Mouse (Mus musculus): ENCODE measurements at regions not wholly inside any gene's neighbourhood (a gene's known extent, or its start where the extent isn't known, plus 50 kb on each side); places are given as distances from the start of the nearest gene placed in this dataset.
"Not testable (repeated sequence)": the region's sequence is repeated elsewhere in the genome, so short reads cannot be mapped to it uniquely, and the experiment has no call there.

DNA sequence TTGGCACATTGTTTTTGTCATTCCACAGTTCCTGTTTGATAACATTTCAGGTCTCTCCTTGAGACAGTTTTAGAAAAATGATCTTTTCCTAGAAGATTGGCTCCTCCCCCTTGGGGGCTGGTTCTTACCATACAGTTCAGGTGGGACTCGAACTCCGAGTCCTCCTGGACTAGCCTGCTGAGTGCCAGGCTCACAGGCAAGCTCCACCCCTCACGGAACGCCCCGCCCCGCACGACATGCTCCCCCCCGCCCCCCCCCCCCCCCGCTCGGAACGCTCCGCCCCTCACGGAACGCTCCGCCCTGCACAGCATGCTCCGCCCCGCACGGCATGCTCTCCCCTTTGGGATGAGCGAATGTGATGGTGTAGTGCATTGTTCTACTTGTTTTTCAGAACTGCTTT is 65.9 kb upstream of the Inpp5a start:
- ChIA-PET POLR2A (no interaction called here), CTCF (interaction anchor here (1.0 kb wide), 1 partner anchor 12 kb away, joined by 3 read pairs; no protein-coding TSS in a partner anchor)
- no peak for TF ChIP-seq CTCF (IDR thresholded peaks at IDR 0.05)
- DNase-seq (ENCODE audit: low read depth, low spot score), result no peak
- no peak for ATAC-seq
- no peaks in the 10 kb centered on the region for H3K27me3 ChIP-seq
- in situ Hi-C loops (cut with MboI; ENCODE audit: low pct_unique_long_range_greater_than_20kb), result no loop called here

- POLR2A ChIA-PET, result no interaction called here
- CTCF ChIA-PET, result no interaction called here
- no peak for TF ChIP-seq CTCF (IDR thresholded peaks at IDR 0.05)
- ATAC-seq (no peak), DNase-seq (ENCODE audit: low read depth, low spot score) (no peak)
- in situ Hi-C loops (cut with MboI; ENCODE audit: low pct_unique_long_range_greater_than_20kb), result no loop called here
- no peaks in the 10 kb centered on the region for H3K27me3 ChIP-seq
Measured at GRCm38 (mm10) chr7:139327030-139327429, 61.9 kb upstream of the Inpp5a start.

DNA sequence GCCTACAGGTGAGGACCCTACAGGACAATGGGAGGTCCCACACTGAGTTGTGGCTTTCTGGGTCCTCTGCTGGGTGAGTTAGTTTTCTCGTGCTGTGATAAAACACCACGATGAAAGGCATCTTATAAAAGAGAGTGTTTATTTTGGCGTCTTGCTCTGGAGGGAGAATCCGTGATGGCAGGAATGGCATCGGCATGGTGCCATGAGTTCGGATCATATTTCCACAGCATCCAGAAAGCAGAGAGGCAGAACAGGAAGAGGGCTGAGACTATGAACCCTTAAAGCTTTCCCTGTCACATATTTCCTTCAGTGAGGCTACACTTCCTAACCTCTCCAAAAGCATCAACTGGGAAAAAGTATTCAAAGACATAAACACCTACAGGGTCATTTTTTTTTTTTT is 56.1 kb upstream of the Inpp5a start:
- no peaks in the 10 kb centered on the region for H3K27me3 ChIP-seq
- in situ Hi-C loops (cut with MboI; ENCODE audit: low pct_unique_long_range_greater_than_20kb), result no loop called here
- ATAC-seq (no peak), DNase-seq (ENCODE audit: low read depth, low spot score) (no peak)
- POLR2A ChIA-PET, result interaction anchor here (0.7 kb wide), 2 partner anchors 12 to 47 kb away, joined by 3 to 5 read pairs; no protein-coding TSS in a partner anchor
- CTCF ChIA-PET, result interaction anchor here (1.0 kb wide), 1 partner anchor 15 kb away, joined by 3 read pairs; no protein-coding TSS in a partner anchor
- TF ChIP-seq CTCF (IDR thresholded peaks at IDR 0.05), result no peak

GRCm38 (mm10) chr7:139337998-139338397 is 50.9 kb upstream of the Inpp5a start:
- DNase-seq (ENCODE audit: low read depth, low spot score); CTCF ChIA-PET; ATAC-seq; in situ Hi-C loops (cut with MboI; ENCODE audit: low pct_unique_long_range_greater_than_20kb); H3K27me3 ChIP-seq: not testable (repeated sequence)
- POLR2A ChIA-PET, result interaction anchor here (1.1 kb wide), 1 partner anchor 9 kb away, joined by 3 read pairs; no protein-coding TSS in a partner anchor

Measured in Patski (cell line).